Mouse (Mus musculus) limb, embryonic 11.5 days (tissue): ENCODE results near the gene Cfap77. TPM values are rescaled to one million over a fixed set of nuclear protein-coding genes. Genes with fewer than 3 reads are reported as not detected.
A peak's percentile ranks its signal among the peaks of the same experiment; 100 is the strongest.

Experiments used
- ATAC-seq: fragments of 200-750 bp; cut with Nextera tagmentation; 2 replicates; pipeline ENCODE4 v1.8.0; 2017; ENCODE audit warnings: low read depth; ENCODE audit not compliant: insufficient number of reproducible peaks, low FRiP score, low TSS enrichment
- DNase-seq: peaks from one replicate; pipeline ENCODE4 v3.0.0-alpha.2; 2015; ENCODE audit warnings: low spot score
- H3K27ac ChIP-seq: fragments of 300-500 bp; sonication (generic); replicated peaks from 2 replicates; pipeline ENCODE4 v1.5.1; 2014; ENCODE audit warnings: low read depth, mild to moderate bottlenecking, low read length
- H3K27me3 ChIP-seq: fragments of 300-500 bp; sonication (generic); 2 replicates; pipeline ENCODE4 v1.6.1; 2014; ENCODE audit warnings: mild to moderate bottlenecking, low read length, mixed read lengths; ENCODE audit not compliant: control insufficient read depth, insufficient read depth
- H3K36me3 ChIP-seq: fragments of 300-500 bp; sonication (generic); 2 replicates; pipeline ENCODE4 v1.6.1; 2014; ENCODE audit warnings: mild to moderate bottlenecking, low read length, moderate library complexity, mixed read lengths; ENCODE audit not compliant: control insufficient read depth, insufficient read depth
- H3K4me1 ChIP-seq: fragments of 300-500 bp; sonication (generic); 2 replicates; pipeline ENCODE4 v1.6.1; 2014; ENCODE audit warnings: low read length, mixed read lengths; ENCODE audit not compliant: control insufficient read depth, insufficient read depth
- H3K4me2 ChIP-seq: fragments of 300-500 bp; sonication (generic); 2 replicates; pipeline ENCODE4 v1.6.1; 2014; ENCODE audit warnings: low read depth, mild to moderate bottlenecking, moderate library complexity; ENCODE audit not compliant: severe bottlenecking
- H3K4me3 ChIP-seq: fragments of 300-500 bp; sonication (generic); 2 replicates; pipeline ENCODE4 v1.5.1; 2014; ENCODE audit warnings: low read depth, low read length
- H3K9ac ChIP-seq: fragments of 300-500 bp; sonication (generic); 2 replicates; pipeline ENCODE4 v1.6.1; 2014; ENCODE audit warnings: mild to moderate bottlenecking, low read length
- H3K9me3 ChIP-seq: fragments of 300-500 bp; sonication (generic); 2 replicates; pipeline ENCODE4 v1.6.1; 2016; ENCODE audit warnings: low read length; ENCODE audit not compliant: control insufficient read depth
- WGBS: fragments of 180-500 bp; shearing (Covaris S2); extraction: QIAGEN DNeasy Blood & Tissue Kit; methylation state at CpG from one replicate; pipeline ENCODE4 v1.1.7; 2014; 5-methylcytosine and 5-hydroxymethylcytosine counted together
- polyA plus RNA-seq: library from polyadenylated mRNA; unstranded; fragments of >200 nt; fragmentation: Nextera tagmentation; extraction: Ambion mirVana; gene quantifications from 2 replicates; pipeline ENCODE4 v1.2.1, GENCODE M21; 2014

Gene Cfap77
- polyA plus RNA-seq, 1 experiment from 2014 or later = not detected

- peak; percentile 89 for DNase-seq
- peaks cover 52% of the 10 kb centered on the region for H3K27me3 ChIP-seq
- no peak overlapping the region for H3K4me3 ChIP-seq
- no peak overlapping the region for H3K9ac ChIP-seq
- H3K9me3 ChIP-seq = no peaks in the 10 kb centered on the region
- no peak overlapping the region for H3K27ac ChIP-seq
- ATAC-seq = no peak
- H3K4me2 ChIP-seq = no peak overlapping the region
- no peaks in the 10 kb centered on the region for H3K36me3 ChIP-seq
- H3K4me1 ChIP-seq = no peaks in the 10 kb centered on the region
- WGBS = 2% methylated on average over 4 of the region's 4 CpGs
Observed at GRCm38 (mm10) chr2:28923912-28924311, 131.0 kb downstream of the Cfap77 start.

DNA sequence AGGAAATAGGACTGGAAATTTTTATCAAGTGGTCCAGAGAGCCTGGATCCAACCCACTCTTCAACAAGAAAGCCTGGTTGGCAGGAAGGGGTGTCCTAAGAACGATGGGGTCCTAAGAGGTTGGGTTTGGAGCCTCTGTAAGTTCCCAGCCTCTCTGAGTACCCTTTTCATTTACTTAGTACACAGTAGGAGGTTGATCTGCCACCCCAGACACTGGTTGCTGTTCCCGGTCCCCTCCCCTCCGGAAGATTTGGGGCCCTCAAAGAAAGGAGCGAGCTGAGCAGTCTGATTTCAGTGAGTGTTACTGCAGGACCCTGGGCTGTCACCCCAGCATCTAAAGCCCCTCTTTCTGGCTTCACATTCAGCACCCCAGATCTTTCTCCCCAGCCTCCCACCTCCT lies 135.9 kb downstream of the Cfap77 start:
- H3K9me3 ChIP-seq = no peaks in the 10 kb centered on the region
- H3K4me3 ChIP-seq = no peak overlapping the region
- no peak overlapping the region for H3K27ac ChIP-seq
- DNase-seq (no peak), ATAC-seq (no peak)
- H3K9ac ChIP-seq = no peak overlapping the region
- WGBS = 0% methylated on average over 4 of the region's 4 CpGs
- no peak overlapping the region for H3K4me2 ChIP-seq
- no peaks in the 10 kb centered on the region for H3K36me3 ChIP-seq
- peaks cover 89% of the 10 kb centered on the region for H3K27me3 ChIP-seq
- H3K4me1 ChIP-seq = peaks cover 3% of the 10 kb centered on the region; the same call in 1 of the 2 replicates

DNA sequence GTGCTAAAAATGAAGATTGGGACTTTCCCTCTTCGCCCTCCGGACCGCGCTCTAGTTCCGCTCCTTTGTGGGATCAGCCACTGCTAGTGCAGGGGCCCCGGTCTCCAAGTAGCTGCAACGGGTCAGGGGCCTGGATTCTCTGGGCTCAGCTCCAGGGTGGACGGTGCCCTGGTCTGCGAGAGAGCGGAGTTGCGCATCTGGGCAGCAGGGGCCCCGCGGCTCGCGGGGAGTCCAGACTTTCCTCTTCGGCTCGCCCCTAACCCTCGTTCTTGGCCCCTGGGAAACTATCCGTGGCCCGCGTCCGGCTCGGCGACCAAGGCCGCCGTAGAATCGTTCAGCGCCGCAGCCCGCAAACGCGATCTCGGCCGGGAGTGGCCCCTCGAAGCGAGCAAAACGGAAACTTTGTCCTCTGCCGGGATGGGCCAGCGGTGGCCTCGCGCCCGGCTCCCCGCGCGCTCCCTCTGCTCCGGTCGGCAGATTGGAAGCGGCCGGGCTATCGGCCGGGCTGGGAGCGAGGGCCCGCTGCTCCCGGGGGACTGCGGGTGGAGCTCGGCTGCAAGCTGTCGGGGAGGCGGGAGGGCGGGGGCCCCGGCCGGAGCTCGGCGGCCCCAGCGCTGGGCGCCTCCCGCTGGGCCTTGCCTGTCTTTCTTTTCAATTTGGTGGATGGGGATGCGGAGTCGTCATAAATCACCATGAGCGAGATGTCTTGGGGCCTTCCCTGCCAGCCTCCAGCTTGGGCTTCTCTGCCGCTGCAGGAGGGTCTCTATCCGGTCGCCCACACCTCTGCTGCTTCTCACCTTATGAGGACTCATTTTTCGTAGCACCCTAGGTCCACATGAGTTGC lies 137.1 kb downstream of the Cfap77 start:
- H3K36me3 ChIP-seq = no peaks in the 10 kb centered on the region
- no peak for ATAC-seq
- under 1% methylated on average over 73 of the region's 73 CpGs for WGBS
- no peak overlapping the region for H3K9ac ChIP-seq
- H3K4me2 ChIP-seq = no peak overlapping the region
- no peak overlapping the region for H3K4me3 ChIP-seq
- H3K9me3 ChIP-seq = no peaks in the 10 kb centered on the region
- H3K27ac ChIP-seq = no peak overlapping the region
- DNase-seq = peak; percentile 52
- peaks cover 3% of the 10 kb centered on the region; the same call in 1 of the 2 replicates for H3K4me1 ChIP-seq
- peaks cover 92% of the 10 kb centered on the region for H3K27me3 ChIP-seq

GRCm38 (mm10) chr2:28917156-28917517 lies 137.7 kb downstream of the Cfap77 start:
- no peak overlapping the region for H3K9ac ChIP-seq
- no peak overlapping the region for H3K4me3 ChIP-seq
- 2% methylated on average over 11 of the region's 11 CpGs for WGBS

DNA sequence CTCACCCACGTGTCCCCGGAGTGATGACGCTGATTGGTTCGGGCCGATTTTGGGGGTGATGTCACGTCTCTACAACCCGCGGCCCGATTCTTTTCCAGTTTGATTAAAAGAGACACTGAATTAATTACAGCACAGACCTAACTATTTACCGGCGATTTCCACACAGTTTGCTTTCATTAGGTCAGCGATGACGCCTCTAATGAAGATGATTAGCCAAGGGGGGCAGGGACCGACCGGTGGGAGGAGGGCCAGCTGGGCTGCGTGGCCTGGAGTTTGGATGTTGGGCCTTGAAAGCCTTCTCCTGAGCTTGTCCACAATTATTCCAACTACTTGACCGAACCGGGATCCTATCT lies 138.4 kb downstream of the Cfap77 start, which contains the start of gene Barhl1:
Gene Barhl1, minus strand, starts transcription at position 156 of the 353 bp plus-strand sequence.
- ATAC-seq (no peak), DNase-seq (peak; percentile 37)
- Histone ChIP-seq H3K4me1 (peaks cover 3% of the 10 kb centered on the region; the same call in 1 of the 2 replicates), H3K9ac (no peak within 1 kb of the TSS), H3K27ac (no peak within 1 kb of the TSS), H3K4me3 (no peak within 1 kb of the TSS), H3K4me2 (no peak within 1 kb of the TSS), H3K36me3 (no peaks in the 10 kb centered on the region), H3K27me3 (peaks cover 92% of the 10 kb centered on the region), H3K9me3 (no peaks in the 10 kb centered on the region)
- 1% methylated on average over 18 of the region's 18 CpGs for WGBS

More at GRCm38 (mm10) chr2:28917156-28917517, 137.7 kb downstream of the Cfap77 start:
- Histone ChIP-seq H3K9me3 (no peaks in the 10 kb centered on the region), H3K36me3 (no peaks in the 10 kb centered on the region), H3K27me3 (peaks cover 91% of the 10 kb centered on the region), H3K4me1 (peaks cover 3% of the 10 kb centered on the region; the same call in 1 of the 2 replicates), H3K4me2 (no peak overlapping the region), H3K27ac (no peak overlapping the region)
- no peak for ATAC-seq
- DNase-seq = no peak

DNA sequence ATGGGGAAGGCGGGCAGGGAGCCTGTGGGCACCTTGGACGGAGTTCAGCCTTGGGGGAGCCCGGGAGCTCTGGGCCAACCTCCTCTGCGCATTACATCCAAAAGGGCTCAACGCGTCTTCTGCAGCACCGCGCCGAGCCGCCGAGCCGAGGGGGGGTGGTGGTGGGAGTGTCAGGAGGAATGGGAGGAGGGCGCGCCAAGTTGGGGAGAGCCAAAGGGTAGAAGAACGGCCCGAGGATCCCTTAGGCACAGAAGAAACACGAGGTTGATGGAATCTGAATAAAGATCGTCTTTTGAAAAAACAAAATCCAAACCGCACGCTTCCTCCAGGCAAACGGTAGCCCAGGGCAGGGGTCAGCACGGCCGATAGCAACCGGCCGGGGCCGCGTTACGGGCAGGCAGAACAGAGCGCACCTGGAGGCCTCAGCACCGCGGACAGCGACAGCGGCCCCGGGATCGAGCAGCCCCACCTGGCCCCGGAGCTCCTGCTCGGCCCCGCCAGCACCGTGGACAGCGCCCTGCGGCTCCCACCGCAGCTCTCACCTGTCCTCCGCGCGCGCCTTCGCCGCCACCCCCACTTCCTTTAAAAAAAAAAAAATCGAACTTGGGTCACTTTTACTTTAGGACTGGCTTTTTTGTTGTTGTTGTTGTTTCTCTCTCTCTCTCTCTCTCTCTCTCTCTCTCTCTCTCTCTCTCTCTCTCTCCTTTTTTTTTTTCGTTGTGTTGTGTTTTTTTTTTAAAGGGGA lies 138.9 kb downstream of the Cfap77 start:
- Histone ChIP-seq H3K27me3 (peaks cover 93% of the 10 kb centered on the region), H3K9ac (no peak overlapping the region), H3K27ac (no peak overlapping the region), H3K9me3 (no peaks in the 10 kb centered on the region), H3K36me3 (no peaks in the 10 kb centered on the region), H3K4me3 (no peak overlapping the region), H3K4me1 (peaks cover 3% of the 10 kb centered on the region; the same call in 1 of the 2 replicates), H3K4me2 (no peak overlapping the region)
- ATAC-seq = peak; percentile 60; the same call in 1 of the 2 replicates
- under 1% methylated on average over 50 of the region's 50 CpGs for WGBS
- peak; percentile 93 for DNase-seq

GRCm38 (mm10) chr2:28915104-28915738 lies 139.6 kb downstream of the Cfap77 start:
- 2% methylated on average over 21 of the region's 22 CpGs for WGBS

DNA sequence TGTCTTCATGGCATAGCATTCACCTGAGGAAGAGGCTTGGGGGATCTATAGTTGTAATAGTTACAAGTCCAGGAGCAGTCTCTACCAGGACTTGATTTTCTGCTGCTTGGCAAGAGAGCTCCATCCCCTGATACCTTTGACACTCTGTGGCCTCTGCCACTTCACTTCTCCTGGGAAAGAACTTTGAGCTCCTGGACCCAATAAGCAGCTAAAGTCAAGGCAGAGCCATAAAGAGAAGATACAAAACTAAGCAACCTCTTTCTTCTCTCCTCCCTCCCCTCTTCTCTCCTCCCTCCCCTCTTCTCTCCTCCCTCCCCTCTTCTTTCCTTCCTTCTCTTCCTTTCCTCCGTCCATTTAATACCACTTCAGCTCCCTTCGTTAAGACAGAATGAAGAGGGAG lies 140.7 kb downstream of the Cfap77 start:
- no peak overlapping the region for H3K4me2 ChIP-seq
- DNase-seq (no peak), ATAC-seq (no peak)
- H3K4me1 ChIP-seq = peaks cover 3% of the 10 kb centered on the region; the same call in 1 of the 2 replicates
- H3K27ac ChIP-seq = no peak overlapping the region
- 3% methylated on average over 2 of the region's 2 CpGs for WGBS
- H3K9me3 ChIP-seq = no peaks in the 10 kb centered on the region
- H3K4me3 ChIP-seq = no peak overlapping the region
- H3K36me3 ChIP-seq = no peaks in the 10 kb centered on the region
- H3K9ac ChIP-seq = no peak overlapping the region
- H3K27me3 ChIP-seq = peaks cover 97% of the 10 kb centered on the region

More at GRCm38 (mm10) chr2:28915104-28915738, 139.6 kb downstream of the Cfap77 start:
- no peak overlapping the region for H3K27ac ChIP-seq
- H3K4me1 ChIP-seq = peaks cover 3% of the 10 kb centered on the region; the same call in 1 of the 2 replicates
- no peak for DNase-seq
- H3K4me2 ChIP-seq = no peak overlapping the region
- peaks cover 94% of the 10 kb centered on the region for H3K27me3 ChIP-seq
- H3K4me3 ChIP-seq = no peak overlapping the region
- no peaks in the 10 kb centered on the region for H3K36me3 ChIP-seq
- 0 out of 2 replicates have a peak, but pooled peaks have one; percentile 31 for ATAC-seq
- no peaks in the 10 kb centered on the region for H3K9me3 ChIP-seq
- H3K9ac ChIP-seq = no peak overlapping the region
